Mouse (Mus musculus): ENCODE results near the gene Dnajc30.
"Not testable (repeated sequence)": the region's sequence is repeated elsewhere in the genome, so short reads cannot be mapped to it uniquely, and the experiment has no call there.

Gene Dnajc30

DNA sequence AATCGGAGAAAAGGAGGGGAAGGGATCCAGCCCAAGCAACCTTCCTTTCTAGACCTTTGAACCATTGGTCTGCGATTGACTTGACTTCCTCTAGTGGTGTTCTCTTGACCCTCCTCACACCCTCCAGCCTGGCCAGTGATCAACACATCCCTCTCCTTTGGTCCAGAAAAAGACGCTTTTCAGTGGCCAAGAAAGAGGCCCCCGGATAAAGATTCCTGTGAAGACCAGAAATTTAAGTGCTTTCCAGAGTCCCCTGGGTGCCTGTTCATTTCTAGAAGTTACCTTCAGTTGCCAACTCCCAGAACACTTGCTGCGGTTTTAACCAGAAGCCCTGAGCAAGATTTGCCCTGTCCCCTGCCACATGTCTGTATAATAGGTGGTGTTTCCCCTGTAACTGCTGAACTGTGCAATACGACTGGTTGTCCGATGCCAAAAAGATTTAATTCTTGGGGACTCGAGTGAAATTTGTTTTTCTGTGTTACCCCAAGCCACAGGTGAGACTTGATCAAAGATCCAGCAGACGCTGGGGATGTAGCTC lies 976 bp downstream of the Dnajc30 start, which contains the start of gene Bud23:
Gene Bud23, minus strand, starts transcription at position 51 of the 538 bp plus-strand sequence.
- DNase-seq = not testable (repeated sequence)

- DNase-seq = no peak
Observed at GRCm38 (mm10) chr5:135066008-135066407, 2.0 kb downstream of the Dnajc30 start.

GRCm38 (mm10) chr5:135070448-135070847 lies 6.4 kb downstream of the Dnajc30 start:
- no peak for DNase-seq

GRCm38 (mm10) chr5:135072061-135072460 lies 8.1 kb downstream of the Dnajc30 start:
- no peak for DNase-seq

DNA sequence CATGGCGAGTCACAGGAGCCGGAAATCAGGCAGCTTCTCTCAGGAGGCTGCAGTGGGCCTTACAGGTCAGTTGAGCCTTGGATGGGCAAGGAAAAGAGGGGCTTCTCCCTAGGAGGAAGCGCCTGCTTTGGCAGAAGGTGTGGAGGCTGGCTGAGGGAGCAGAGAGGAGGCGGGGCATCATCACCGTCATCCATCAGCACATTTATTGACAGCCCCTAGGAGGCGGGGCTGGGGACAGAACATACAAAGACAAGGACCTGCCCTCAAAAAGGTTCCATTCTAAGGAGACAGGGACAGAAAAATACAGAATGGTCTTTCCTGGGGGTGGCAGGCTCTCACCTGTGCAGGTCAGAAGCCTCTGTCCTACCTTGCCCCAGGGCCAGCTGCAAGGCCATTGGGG lies 8.7 kb downstream of the Dnajc30 start:
- no peak for DNase-seq

DNA sequence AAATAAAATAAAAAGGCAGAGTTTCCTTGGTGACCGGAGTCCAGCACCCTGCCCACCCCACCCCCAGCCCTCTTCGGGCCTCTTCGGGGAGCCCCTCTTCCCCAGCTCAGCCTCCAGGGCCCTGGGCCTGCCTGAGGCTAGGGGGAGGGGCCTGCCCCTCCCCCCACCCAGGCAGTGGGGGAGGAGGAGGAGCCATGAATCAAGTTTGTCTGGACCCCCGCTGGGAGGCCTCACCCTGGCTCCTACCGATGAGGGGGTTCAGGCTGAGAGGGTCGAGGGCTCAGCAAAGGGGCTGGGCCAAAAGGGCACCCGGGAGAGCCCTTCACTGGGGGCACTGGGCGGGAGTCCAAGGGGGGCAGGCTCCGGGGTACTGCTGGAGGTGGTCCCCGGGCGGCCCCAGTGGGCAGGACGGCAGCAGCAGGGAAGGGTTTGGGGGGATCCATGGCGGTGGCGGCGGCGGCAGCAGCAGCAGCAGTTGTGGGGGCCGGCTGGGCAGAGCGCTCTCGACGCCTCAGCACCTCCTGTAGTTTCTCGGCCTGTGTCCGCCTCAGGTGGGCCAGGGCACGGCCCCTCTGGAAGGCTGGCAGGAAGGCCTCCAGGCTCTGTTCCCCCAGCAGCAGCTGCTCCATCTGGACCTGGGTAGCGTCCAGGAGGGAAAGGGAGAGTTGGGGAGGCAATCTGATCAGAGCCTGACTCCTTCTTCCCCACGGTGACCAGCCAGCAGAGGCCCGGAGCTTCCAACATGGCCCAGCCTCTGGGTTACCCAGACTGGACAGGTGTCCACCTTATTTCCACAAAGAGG lies 9.5 kb downstream of the Dnajc30 start:
- DNase-seq = peak; percentile 38

GRCm38 (mm10) chr5:135075655-135076054 lies 11.7 kb downstream of the Dnajc30 start:
- DNase-seq = peak; percentile 12

DNA sequence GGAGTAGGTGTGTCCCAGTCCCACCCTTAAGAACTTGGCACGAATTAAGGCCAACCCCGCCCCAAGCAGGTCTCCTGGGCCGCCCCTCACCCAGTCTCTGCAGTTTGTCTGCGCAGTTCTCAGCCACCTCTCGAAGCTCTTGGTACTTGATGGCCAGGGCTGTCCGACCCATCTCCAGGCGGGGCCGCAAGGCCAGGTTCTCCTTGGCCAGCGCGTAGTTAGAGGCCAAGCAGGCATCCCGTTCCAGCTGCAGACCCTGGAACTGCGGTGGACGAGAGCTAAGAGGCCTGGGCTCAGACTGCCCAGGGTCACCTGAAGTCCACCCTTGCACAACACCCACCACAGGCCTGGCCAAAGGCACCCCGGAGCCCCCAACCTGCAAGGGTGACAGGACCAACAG lies 12.4 kb downstream of the Dnajc30 start:
- DNase-seq = no peak

DNA sequence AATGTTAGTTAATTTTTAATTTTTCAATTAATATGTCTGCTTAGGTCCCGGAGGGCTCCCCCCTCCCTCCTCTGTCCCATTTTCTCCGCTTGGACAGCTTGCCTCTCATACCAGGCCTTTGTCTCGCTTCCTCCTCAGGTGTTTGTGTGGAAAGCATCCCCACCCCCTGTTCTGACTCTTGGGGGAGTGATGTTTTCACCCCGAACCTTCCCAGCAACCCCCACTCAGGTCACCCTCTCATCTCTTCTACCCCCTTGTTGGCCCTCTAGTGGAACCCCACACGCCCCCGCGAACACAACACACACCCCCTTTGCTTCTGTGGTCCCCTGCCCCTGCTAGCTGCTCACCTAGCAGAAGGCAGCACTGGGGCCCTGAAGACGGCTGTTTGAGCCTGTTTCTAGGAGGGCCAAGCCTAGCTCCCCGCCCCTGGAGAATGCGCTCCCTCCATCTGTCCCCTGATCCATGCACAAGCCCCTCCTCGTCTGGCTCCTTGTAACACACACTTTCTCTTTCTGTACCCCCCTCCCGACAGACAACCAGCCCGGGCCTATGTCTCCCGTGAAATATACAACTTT lies 13.0 kb downstream of the Dnajc30 start:
- peak; percentile 65 for DNase-seq

- peak; percentile 94 for DNase-seq
Observed at GRCm38 (mm10) chr5:135077564-135078481, 13.8 kb downstream of the Dnajc30 start, which contains the start of gene Vps37d. Gene Vps37d (minus strand): TSS chr5:135078266.

DNA sequence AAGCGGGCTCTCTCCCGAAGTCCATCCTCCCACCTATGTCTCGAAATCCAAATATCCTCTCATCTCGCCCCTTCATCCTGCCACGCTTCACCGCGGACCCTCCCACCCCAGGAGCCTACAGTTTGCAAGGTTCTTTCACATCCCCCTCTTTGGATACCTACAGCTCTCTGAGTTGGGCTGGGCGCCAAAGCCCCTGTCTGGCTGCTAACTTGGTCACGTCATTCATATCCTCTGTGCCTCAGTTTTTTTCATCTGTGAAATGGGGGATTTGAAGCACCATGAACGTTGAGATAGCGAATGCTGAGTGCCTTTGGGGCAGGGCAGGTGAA lies 14.4 kb downstream of the Dnajc30 start:
- no peak for DNase-seq

DNA sequence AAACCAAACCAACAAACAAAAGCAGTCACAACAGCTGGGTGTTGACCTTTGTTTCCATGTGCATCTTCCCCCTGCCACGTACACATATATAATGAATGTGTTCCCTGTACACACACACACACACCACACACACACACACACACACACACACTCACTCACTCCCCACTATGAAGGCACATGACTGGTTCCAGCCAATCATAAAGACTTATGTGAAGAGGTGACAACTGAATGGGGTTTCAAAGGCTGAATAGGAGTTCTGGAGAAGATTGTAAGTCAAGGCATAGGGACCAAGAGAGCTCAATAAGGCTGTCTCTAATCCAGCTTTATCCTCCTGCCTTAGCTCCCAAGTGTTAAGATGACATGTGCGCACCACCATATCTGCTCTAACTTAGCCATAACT lies 15.6 kb downstream of the Dnajc30 start:
- no peak for DNase-seq

DNA sequence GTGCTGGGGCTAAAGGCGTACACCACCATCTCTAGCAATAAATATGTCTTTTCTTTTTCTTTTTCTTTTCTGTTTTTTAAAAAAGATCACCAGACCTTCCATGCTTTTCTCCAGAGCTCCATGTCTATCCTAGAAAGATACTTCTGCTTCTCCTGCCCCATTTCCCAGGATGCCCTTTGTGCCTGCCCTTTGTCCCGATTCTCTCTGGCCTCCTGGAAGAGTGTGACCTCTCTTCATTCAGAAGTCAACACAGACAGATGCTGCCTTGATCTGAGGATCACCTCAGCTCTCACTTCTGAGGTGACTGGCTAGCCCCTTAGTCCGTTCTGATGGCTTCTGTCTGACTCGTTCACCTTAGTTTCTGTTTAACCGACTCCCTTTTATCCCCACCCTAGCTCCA lies 16.5 kb downstream of the Dnajc30 start:
- DNase-seq = no peak

- peak; percentile 31 for DNase-seq
Observed at GRCm38 (mm10) chr5:135086871-135087270, 22.9 kb downstream of the Dnajc30 start.

DNA sequence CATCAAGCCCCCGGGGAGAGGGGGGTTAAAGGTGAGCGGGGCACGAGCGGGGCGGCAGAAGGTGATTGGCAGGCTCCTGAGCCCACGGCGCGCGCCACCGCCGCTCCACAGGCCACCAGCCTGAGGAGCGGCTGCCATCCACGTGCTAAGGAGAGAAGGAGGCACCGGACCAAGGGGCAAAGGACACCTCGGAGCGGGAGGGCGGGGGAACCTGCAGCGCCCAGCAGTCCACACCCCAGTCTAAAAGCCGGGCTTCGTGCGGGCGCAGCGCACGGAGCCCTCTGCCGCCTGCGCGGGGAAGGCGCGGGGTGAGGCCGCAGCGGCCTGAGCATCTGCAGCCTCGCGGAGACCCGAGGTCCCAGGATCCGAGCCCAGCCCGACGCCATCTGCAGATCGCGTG lies 25.7 kb downstream of the Dnajc30 start, which contains the start of gene Mlxipl:
Gene Mlxipl, plus strand, starts transcription at position 238 of the 400 bp plus-strand sequence.
- peak; percentile 49 for DNase-seq

- DNase-seq = no peak
Observed at GRCm38 (mm10) chr5:135100981-135101380, 37.0 kb downstream of the Dnajc30 start.

DNA sequence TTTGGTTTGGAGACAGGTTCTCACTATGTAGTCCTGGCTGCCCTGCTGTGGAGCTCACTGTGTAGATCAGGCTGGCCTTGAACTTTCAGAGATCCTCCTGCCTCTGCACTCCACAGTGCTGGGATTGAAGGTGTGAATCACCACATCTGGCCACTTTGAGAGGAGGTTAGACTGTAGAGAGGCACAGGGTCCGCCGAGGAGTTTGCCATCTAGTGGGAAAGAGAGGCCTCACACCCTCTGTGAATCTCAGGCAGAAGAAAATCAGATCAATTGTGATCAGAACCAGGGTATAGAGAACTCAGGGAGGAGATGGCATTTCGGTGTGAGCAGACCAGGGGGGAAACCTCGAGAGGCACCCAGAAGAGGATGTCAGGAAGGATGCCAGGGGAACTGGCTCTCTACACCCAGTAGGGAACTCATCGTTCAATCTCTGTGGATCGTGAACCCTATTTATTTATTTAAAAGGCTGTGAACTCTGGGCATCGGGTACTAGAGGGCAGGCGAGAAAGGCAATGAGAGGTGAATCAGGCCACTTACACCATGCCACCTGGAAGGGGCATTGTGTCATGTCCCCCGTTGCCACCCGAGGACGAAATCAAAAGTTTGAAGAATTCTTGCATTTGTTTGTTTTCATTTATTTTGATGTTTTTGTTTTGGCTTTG lies 40.1 kb downstream of the Dnajc30 start:
- peak; percentile 16 for DNase-seq

GRCm38 (mm10) chr5:135106758-135107256 lies 42.8 kb downstream of the Dnajc30 start:
- DNase-seq = peak; percentile 97

DNA sequence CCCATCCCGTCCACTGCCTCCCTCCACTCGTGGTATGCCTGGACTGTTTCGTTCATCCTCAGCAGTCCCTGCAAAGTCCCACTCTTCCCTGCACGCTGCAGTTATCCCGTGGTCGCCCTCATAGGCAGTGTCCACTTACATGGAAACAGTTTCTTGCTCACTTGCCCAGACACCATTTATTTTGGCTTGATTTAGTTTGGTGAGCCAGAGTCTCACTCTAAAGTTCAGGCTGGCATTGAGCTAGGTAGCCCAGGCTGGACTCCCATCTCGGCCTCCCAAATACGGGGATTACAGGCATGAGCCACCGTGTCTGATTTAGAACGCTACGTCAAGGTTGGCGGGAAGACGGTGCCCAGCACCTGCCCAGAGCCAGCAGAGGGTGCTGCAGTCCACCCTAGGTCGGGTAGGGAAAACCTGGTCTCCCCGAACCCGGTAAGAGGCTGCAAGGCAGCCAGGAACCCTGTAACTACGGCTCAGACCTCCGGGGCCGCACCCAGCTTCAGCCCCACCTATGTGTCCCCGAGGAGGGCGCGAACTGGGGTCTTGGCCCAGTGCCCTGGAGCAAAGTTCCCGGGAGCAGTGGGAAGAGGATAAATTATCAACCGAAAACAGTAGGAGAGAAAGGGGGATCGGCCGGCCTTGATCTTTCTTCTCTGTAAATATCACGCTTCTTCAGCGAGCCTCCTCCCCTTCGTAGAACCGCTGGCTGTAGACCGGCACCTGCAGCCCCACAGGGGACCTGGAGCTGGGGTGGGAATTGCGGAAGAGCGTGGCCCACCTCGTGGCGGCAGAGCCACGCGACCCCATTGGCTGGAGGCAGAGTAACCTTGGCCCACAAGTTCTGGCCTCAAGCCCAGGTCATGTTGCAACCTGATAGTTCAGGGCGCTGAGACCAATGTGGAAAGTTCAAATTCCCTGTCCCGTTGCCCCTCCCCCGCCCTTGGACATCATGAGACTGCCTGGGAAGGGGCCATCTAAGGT lies 43.8 kb downstream of the Dnajc30 start:
- DNase-seq = peak; percentile 77

DNA sequence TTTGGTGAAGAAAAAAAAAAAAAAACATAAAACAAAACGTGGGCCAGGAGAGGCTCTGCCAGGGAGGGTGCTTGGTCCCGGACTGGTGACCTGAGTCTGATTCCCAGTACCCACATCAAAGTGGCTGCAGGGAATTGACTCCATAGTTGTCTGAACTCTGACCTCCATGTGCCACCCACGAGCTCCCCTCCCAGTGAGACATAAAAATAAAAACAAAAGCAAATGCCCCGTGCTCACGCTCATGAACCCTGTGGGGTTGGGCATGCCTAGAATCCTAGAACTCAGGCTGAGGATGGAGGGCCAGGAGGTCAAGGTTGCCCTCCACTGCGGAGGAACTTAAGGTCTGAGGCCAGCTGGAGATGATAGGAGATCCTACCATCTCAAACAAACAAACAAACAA lies 45.0 kb downstream of the Dnajc30 start:
- DNase-seq = no peak

DNA sequence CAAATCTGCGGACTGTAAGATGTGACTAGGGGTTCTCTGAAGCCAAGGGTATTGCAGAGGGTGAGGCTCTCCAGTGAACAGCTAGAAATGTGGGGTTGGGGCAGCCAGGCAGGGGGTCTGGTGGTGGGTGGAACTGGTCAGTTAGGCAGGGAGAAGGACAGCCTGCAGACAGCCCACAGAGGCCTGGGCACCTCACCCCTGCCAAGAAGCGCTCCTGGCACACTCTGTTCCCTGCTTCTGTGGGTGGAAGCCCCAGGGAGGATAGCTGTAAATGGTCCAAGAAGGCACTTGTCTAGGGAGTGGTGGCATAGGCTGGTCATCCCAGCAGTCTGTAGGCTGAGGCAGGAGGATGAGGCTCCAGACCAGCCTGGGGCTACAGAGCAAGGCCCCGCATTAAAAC lies 45.4 kb downstream of the Dnajc30 start:
- no peak for DNase-seq
